Mouse (Mus musculus): ENCODE measurements around the gene Defb15. TPM values are rescaled to one million over a fixed set of nuclear protein-coding genes. Genes with fewer than 3 reads are reported as not detected.

Gene Defb15
- polyA plus RNA-seq, 1 experiment from 2014 or later: not detected

Other genes with a start within 250 kb of the Defb15 start
- not detected in 2 replicates for gene AY761184, start 229.1 kb downstream of the Defb15 start, polyA plus RNA-seq (2014; fragmentation: Nextera tagmentation; extraction: Ambion mirVana)
- not detected in 2 replicates for gene Defa24, start 198.2 kb downstream of the Defb15 start, polyA plus RNA-seq (2014; fragmentation: Nextera tagmentation; extraction: Ambion mirVana)
- not detected in 2 replicates for gene Defb50, start 109.2 kb downstream of the Defb15 start, polyA plus RNA-seq (2014; fragmentation: Nextera tagmentation; extraction: Ambion mirVana)
- gene Defb2, start 92.8 kb downstream of the Defb15 start, polyA plus RNA-seq (2014; fragmentation: Nextera tagmentation; extraction: Ambion mirVana): not detected in 2 replicates
- gene Defb10, start 73.8 kb downstream of the Defb15 start, polyA plus RNA-seq (2014; fragmentation: Nextera tagmentation; extraction: Ambion mirVana): not detected in 2 replicates
- not detected in 2 replicates for gene Defb9, start 47.3 kb downstream of the Defb15 start, polyA plus RNA-seq (2014; fragmentation: Nextera tagmentation; extraction: Ambion mirVana)
- not detected in 2 replicates for gene Defb11, start 26.3 kb downstream of the Defb15 start, polyA plus RNA-seq (2014; fragmentation: Nextera tagmentation; extraction: Ambion mirVana)
- not detected in 2 replicates for gene Defb35, start 5.6 kb upstream of the Defb15 start, polyA plus RNA-seq (2014; fragmentation: Nextera tagmentation; extraction: Ambion mirVana)
- gene Defb13, start 14.1 kb upstream of the Defb15 start, polyA plus RNA-seq (2014; fragmentation: Nextera tagmentation; extraction: Ambion mirVana): not detected in 2 replicates
- not detected in 2 replicates for gene Fam90a1a, start 26.0 kb upstream of the Defb15 start, polyA plus RNA-seq (2014; fragmentation: Nextera tagmentation; extraction: Ambion mirVana)
- not detected in 2 replicates for gene Ccdc70, start 37.1 kb upstream of the Defb15 start, polyA plus RNA-seq (2014; fragmentation: Nextera tagmentation; extraction: Ambion mirVana)
- gene Atp7b, start 127.6 kb upstream of the Defb15 start, polyA plus RNA-seq (2014; fragmentation: Nextera tagmentation; extraction: Ambion mirVana): 1.5 and 1.6 TPM in 2 replicates
- gene Alg11, start 128.0 kb upstream of the Defb15 start, polyA plus RNA-seq (2014; fragmentation: Nextera tagmentation; extraction: Ambion mirVana): 34.2 and 35.3 TPM in 2 replicates
- 0.15 TPM in 1 of 2 replicates, not detected in the other for gene Nek5, start 192.3 kb upstream of the Defb15 start, polyA plus RNA-seq (2014; fragmentation: Nextera tagmentation; extraction: Ambion mirVana)
- gene Nek3, start 233.7 kb upstream of the Defb15 start, polyA plus RNA-seq (2014; fragmentation: Nextera tagmentation; extraction: Ambion mirVana): 7.4 and 7.7 TPM in 2 replicates

Data from neural tube, embryonic 11.5 days (tissue).